Mouse (Mus musculus) urinary bladder, postnatal 14 days (tissue): ENCODE results near the gene Gm21964.

ENCODE experiments used
- DNase-seq: peaks from one replicate; pipeline ENCODE4 v3.0.0; 2021; ENCODE audit warnings: low spot score

The Gm21964 gene

DNA sequence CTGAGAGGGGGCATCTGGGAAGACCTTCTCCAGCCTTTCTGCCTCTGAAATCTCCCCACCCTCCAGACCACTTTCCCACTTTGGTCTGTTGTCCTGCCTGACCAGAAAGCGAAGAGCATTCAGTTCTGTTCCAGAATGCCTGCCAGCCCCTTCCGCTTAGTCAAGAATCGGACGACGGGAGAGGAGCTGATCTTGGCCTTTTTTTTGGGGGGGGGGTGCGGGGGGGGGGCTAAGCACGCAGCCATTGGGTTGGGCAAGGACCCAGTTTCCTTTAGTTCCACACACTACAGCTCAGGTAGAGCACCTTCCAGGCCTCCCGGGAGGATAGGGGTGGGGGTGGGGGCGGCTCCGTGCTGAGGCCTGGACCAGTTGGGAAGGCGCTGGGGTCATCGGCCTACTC lies at the start of gene Gm21964:
Gene Gm21964, plus strand, starts transcription at position 301 of the 400 bp plus-strand sequence.
- DNase-seq, result no peak

DNA sequence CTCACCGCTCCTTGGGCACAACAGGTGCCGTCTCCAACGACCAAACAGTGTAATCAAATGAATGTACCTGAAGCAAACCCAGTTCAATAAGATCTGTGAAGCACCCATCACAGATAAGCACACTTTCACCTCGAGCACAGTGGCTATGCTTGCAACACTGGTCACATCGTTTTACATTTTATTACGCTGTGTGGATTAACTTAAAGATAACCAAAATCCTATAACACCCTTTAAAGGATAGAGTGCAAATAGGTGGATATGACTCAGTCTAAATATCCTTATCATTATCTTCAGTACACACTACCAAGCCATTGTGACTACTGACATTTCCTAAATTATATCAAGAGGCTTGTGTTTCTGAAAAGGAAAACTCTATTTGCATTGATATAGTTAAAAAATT lies 49.8 kb upstream of the Gm21964 start:
- no peak for DNase-seq

DNA sequence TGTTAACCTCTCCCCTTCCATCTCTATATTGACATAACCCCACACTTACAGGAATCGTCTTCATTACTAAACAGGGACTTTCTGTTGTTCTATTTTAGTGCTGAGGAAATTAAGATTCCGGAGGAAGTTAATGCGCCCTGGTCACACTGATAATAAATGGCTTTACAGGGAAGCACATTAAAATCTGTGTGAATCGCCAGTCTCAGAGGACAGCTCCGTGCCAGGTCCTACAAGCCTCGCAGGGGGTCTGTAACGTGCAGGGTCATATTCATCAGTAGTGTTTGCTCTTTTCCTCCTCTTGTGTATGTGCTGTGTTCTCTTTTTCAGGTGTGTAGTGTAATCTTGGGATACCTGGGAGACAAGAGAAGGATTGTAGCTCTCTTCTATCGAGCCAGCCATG lies 42.8 kb upstream of the Gm21964 start:
- DNase-seq, result no peak

DNA sequence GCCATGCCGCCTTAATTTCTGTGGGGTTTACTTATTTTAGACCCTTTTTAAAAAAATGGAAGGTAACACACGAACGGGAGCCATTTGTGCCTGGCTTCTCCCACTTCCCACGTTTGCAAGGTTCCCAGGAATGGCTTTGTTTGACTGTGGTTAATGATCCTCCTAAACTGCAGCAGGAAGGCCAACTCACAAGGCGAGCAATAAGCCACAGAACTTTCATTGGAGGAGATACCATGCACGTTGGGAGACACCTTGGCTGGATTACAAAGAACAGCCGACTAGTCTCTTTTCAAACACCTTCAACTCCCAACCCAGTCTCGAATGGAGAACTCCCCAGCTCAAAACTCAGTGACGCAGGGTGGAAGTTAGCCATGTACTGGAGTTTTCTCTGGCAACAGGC lies 36.8 kb upstream of the Gm21964 start:
- no peak for DNase-seq

DNA sequence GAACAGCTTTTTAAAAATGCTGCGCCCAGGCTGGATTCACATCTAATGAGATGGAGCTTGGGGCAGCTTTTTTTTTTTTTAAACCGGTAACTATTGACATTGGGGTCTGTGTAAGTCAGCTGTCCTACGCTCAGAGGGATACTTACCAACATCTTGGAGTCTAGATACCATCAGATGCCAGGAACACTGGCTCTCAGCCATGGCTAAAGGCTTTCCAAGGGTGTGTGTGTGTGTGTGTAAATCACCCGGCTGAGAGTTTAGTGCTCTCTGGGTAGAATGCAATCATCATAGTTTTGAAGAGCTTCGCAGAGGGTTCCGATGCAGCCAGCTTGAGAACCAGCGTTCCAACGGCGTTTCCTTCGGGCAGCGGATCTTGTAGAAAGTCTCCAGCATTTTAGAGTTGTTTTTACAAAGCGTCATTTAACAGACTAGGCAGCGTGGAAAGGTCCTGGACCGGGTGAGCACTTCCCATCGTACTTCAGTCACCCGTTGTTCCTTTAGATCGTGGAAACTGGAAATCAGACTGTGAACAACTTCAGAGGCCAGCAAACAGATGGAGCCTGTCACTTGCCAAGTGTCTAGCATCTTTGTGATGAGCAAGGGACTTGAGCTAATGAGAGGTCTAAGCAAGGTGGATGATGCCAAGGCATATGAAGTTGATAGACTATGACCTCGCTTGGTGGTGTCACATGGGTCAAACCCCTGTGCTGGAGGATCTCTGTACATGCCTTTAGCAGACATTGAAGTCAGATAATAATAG lies 36.2 kb upstream of the Gm21964 start:
- no peak for DNase-seq

DNA sequence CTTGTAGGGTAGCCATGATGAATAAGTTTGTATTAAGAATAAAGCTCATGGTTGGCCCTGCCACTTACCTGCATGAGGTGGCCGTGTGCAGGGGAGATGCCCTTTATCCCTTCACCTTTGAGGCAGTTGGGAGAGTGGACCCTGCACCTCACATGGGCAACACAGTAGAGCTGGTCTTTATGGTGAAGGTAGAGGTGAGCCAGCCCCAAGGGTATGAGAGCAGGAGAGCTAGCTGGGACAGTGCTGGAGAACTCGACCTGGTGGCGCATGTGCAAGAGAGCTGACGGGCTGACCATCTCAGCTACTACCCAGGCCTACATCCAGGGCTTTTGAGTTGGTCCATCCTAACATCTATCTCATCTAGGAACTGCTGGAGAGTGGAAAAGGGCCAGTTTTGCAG lies 35.3 kb upstream of the Gm21964 start:
- no peak for DNase-seq

DNA sequence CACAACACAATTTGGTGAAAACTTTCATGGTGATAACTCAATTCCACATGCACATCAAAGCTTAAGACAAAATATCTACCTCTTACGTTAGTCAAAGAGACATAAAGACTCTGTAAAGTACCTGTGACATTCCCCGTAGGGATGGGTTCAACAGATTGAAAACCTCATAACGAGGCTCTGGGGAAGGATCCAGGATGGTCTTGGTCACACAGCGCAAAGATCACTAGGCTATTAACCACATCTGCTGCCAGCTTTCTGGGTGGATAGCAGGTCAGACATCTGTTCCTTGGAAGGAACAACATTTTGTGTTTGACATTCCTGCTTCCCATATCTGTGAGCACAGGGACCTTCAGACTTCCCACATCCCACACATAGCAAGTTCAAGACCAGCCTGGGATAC lies 31.3 kb upstream of the Gm21964 start:
- no peak for DNase-seq

DNA sequence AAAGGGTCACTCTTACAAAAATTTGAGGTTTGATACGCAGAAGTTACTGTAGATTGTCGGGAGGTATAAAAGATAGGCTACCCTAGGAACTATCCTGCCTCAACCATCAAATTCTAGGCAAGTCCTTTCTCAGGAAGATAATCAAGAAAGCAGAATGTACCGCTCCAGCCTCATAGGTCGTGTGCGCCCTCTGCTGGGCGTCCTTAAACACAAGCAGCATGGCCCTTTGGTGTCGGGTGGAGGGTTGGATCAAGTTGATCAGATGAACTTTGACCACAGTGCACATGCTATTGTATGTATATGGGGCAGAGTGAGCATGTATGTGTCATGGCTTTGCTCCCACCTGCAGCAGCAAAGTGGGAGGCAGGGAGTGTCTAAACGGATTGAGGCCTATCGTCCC lies 29.4 kb upstream of the Gm21964 start:
- DNase-seq, result peak; percentile 68

DNA sequence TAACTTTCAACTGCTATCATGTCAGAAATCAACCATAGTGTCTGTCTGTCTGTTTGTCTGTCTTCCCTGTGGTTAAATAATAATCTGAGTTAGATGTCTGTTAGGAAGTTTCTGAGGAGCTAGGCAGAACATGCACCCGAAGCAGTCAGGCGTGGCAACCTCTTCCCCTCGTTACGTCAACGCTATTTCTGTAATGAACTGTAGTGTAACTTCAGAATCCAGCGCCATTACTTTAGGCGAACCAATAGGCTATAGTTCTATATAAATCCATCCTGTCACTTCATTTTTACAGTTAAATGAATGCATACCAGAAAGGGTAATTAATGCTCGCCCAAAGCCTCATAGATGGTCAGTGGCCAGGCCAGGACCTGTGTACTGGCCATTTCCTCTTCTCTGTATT lies 26.5 kb upstream of the Gm21964 start:
- DNase-seq, result no peak

DNA sequence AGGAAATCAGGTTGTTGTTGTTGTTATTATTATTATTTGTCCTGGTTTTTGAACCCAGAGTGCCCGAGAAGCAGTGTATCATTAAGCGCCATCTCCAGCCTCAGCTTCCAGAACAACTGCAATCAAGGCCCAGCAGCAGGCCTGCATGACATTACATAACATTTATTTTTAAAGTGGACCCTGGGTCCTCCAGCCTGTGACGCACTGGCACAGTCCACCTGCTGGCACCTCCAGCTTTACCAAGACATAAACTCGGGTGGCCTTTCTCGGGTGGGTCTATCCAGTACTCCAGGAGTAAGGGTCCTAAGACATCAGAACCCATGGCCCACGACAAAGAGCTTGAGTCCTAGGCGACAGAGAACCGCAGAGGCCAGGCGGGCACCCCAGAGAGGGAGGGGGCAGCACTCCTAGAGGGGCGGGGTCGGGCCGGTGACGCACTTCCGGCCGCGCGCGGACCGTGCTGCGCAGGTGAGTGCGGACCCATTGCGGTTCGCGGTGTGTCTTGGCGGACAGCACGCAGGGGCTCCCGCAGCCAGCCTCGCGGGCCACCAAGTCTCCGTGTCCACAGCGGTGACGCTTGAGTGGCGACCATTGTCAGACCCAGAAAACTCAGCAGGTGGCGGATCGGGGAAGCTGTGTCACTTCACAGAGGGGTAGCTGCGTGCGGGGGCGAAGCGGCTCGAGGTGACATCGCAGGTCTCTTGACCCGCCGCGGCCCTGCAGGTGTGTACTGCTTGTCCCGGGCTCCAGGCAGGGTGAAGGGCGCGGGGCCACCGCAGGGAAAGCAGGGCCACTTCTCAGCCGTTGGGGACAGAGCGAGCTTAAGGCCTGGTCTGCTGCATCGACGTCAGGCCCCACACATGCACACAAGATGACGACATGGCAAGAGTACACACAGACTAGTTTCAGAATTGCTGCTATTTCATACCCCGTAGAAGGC lies 21.5 kb upstream of the Gm21964 start, which contains the start of gene Zfp612:
Gene Zfp612, plus strand, starts transcription at position 465 of the 940 bp plus-strand sequence.
- peak; percentile 64 for DNase-seq

DNA sequence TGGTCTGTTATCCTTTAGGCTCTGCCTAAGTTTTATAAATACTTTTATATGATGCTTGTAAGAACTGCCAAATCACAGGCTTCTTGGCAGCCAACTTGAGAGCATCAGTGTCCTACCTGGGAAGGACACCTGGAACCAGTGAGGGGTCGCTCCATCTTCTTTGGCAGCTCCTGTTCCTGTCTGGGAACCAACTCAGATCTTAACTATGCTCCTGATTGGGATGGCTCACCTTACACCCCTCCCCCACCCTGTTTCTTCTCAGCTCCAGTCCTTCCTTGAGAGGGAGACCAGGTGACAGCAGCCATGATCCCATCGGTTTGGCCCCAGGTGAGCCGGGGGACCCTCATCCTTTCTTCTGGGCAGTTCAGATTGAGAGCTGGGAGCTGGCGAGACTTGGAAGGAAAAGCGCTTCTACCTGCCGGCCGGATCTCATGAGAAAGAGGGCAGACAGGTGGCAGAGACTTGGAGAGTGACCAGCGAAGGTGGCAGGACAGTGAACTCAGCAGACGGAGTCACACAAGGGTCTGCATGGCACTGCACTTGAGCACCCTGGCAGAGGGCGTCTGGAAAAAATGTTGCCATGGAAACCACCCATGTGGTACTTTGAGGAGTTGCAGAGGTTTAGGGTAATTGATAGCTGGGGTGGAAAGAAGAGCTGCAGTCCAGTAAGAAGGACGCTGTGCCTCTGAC lies 18.4 kb upstream of the Gm21964 start:
- DNase-seq, result no peak

DNA sequence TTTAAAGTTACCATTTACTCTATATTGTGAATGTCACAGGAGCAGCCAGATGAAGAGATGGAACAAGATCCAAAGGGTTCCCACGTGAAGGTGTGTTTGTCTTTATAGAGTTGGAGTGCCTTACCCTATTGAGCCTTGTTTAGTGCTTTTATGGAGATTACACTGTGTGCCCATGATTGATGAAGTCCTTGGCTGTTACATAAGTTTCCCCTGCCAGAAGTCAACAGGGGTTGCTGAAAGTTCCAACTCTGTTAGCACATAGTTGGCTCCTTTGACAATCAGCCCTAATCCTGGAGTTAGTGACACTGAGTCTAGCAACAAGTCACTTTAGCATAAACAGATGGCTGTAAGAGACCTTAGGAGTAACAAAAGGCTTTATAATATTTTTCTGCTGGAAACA lies 9.1 kb upstream of the Gm21964 start:
- DNase-seq, result peak; percentile 16

DNA sequence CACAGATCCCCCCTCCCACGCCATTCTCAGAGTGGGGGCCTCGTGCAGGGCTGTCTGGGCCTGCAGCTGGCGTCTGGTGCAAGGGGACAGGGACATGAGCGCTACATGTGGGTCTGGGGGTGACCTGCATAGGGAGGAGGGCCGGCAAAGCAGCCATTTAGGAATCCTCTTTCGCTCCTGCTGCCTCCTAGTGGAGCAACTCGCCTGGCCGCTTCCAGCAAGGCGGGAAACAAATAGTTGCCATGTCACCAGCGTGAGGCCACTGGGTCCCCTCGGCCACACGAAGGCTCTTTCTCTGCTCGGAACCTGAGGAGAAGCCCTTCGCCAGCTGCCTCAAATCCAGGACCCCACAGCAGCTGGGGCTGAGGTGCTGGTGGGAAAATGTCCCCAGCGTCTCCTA lies 669 bp downstream of the Gm21964 start:
- DNase-seq, result no peak

DNA sequence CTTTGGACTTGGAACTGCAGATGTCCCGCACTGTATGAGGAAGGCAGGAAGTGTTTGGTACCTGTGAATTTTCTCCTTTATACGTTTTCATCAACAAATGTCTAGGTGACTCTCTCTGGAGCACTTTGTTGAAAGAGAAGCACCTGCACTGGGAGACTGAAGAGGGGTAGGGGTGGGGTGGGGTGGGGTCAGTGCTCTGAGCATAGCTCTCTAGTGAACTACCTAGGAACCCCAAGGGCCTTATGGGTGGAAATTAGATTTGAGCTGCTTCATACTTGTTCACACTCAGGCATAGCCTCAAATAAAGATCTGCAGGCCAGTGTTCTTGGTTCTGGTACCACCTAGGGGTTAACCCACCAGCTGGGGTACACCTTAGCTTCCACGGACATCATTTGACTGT lies 1.6 kb downstream of the Gm21964 start, which contains the start of gene Gm17720:
Gene Gm17720, minus strand, starts transcription at position 101 of the 400 bp plus-strand sequence.
- no peak for DNase-seq

DNA sequence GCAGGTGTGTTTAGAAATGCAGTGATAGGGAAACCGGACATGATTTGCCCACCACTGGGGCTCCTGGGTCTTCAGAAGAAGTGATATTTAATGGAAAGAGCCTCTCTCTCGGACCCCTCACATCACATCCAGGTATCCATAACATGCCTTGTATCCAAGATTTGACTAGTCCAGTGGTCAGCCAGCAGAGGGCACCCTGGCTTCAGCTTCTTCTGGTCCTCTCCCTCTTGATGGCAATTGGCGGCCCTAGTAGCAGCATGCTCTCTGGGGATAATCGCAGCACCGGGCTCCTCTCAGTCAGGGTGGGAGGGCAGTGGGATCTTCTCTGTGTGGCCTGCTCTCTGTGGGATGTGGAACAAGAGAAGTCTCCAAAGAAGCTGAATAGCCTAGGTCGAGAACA lies 18.7 kb downstream of the Gm21964 start:
- DNase-seq, result no peak

DNA sequence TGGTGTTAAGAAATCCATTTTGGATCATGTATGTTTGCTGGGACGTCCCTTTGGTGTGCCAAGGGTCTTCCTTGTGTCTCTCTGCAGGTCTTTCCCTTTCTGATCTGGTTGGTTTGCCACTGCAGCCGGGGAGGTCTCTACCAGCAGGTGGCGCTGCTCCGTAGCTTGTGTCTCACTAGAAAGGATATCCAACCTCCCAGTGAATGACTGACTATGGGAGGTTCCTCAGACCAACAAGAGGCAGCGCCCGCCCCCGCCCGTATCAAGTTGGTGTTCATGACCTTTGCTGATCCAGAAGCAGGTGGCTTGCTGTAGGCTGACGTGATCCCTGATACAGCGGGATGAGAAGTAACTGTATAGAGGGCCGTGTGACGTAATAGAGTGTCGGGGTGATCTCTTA lies 29.5 kb downstream of the Gm21964 start:
- peak; percentile 70 for DNase-seq

DNA sequence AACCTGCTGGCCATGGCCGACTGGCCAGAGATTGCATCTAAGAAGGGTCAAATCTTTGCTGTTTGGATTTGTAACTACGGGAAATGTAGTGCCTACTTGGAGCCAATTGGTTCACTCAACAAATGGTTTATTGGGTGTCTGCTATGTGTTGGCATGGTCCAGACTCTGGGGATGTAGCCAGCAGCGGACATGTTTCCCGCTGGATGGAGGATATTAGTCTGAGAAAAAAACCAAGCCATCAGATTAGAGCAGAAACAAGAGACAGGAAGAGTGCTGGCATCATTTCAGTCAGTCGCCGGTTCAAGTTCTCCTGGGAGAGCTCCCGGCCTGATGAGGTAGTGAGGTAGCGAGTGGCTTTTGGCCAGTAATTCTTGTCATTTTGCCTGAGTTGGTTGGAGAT lies 33.2 kb downstream of the Gm21964 start:
- DNase-seq, result no peak

DNA sequence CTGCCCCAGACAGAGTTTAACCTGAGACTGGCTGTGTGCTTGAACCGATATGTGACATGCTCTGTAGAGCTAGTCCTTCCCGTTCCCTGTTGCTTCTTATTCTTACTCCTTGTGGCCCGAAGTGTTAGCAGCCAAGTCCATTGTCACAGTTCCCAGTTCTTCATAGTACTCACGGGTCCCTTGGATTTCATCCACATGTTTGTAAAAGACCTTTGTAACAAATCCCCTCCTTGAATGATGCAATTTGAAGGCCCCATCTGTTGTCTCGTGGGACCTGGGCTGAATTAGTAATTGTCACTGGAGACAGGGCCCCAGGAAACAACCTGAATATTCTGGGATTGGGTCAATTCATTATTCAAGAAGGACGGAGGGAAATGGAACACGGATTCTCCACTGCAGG lies 34.5 kb downstream of the Gm21964 start:
- DNase-seq, result no peak

DNA sequence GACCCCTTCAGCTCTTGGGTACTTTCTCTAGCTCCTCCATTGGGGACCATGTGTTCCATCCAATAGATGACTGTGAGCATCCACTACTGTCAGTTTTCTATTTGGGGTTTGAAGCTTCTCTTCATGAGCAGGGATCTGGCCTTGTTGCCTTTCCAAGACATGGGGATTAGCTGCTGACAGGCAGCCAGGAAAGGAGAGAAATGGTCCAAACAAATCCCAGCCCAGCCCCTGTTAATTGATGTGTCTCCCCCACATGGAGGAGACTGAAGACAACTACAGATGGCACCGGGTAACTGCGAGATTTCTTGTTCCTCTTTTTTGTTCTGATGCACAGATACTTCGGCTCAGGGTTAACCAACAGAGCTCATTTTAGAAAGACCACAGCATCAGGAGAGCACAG lies 39.1 kb downstream of the Gm21964 start:
- DNase-seq, result no peak

DNA sequence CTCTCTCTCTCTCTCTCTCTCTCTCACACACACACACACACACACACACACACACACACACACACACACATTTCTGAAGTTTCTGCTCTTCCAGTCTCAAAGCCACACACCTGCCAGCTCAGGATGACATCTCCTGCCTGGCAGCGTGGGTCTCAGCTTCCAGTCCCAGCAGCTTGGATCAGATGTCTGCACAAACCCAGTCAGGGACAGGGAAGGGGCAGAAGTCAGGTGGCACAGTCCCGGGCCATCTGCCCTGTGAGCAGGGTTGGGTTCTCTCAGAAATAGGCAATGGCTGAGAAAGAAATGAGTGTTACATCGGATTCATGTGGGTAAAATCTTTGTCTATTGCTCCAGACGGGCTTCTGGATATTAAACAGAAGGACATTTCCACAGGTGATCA lies 39.8 kb downstream of the Gm21964 start:
- no peak for DNase-seq

DNA sequence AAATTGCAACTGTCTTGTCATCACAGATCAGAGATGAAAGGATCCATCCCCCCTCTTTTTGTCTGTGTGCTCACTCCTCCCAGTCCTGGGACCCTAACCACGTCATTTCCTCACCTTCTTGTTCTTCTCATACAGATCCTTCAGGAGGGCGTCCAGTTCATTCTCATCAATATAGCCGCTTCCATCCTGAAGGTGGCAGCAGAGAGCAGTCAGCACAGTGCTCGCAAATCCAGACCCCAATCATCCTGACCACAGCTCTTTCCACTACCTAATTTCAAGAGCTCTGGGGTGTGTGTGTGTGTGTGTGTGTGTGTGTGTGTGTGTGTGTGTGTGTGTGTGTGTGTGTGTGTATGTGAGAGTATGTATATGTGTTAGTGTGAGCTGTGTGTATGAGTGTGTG lies 44.5 kb downstream of the Gm21964 start:
- DNase-seq, result peak; percentile 31

DNA sequence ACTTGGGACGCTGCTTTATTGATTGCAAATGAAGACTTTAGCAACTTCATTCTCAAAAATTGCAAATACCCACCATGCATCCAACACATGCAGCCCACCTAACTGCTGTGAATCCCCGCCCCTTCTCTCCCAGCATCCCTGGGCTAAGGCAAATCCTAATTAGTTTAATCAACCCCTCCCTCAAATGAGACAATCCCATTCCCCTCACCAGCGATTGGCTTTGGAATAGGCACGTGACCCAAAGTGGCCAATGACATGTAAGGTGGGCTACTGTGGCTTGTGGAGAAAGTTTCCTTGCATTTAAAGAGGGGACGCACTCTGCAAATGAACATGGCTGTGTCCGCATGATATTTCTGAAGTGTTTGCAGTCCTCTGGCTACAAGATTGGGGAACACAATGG lies 51.9 kb downstream of the Gm21964 start:
- no peak for DNase-seq
